Mouse (Mus musculus): Measurements from ENCODE around the gene Rundc3a.

Gene Rundc3a

GRCm38 (mm10) chr11:102448327-102448726, 55.1 kb downstream of the Rundc3a start:
- DNase-seq (ENCODE audit: low spot score), result no peak

GRCm38 (mm10) chr11:102449043-102450008, 56.1 kb downstream of the Rundc3a start:
- no peak for DNase-seq (ENCODE audit: low spot score)

Data from ovary, postnatal 36 days (tissue).